Mouse (Mus musculus) forebrain, embryonic 14.5 days (tissue): ENCODE measurements around the gene Rere. TPM values are rescaled to one million over a fixed set of nuclear protein-coding genes. Genes with fewer than 3 reads are reported as not detected.

ENCODE experiments used
- ATAC-seq: fragments of 200-750 bp; cut with Nextera tagmentation; 2 replicates; pipeline ENCODE4 v1.8.0; 2017; ENCODE audit warnings: mild to moderate bottlenecking, moderate library complexity
- DNase-seq: peaks from one replicate; pipeline ENCODE4 v3.0.0-alpha.2; 2015; ENCODE audit warnings: low spot score
- H3K27ac ChIP-seq: fragments of 300-500 bp; sonication (generic); 2 replicates; pipeline ENCODE4 v1.5.1; 2014; ENCODE audit warnings: low read depth, mild to moderate bottlenecking, control low read depth, low read length, moderate library complexity
- H3K27me3 ChIP-seq: fragments of 300-500 bp; sonication (generic); replicated peaks from 2 replicates; pipeline ENCODE4 v1.6.1; 2014; ENCODE audit warnings: low read length, control low read depth, mixed read lengths; ENCODE audit not compliant: control insufficient read depth, insufficient read depth
- H3K36me3 ChIP-seq: fragments of 300-500 bp; sonication (generic); 2 replicates; pipeline ENCODE4 v1.6.1; 2014; ENCODE audit warnings: low read length, control low read depth; ENCODE audit not compliant: control insufficient read depth, insufficient read depth
- H3K4me1 ChIP-seq: fragments of 300-500 bp; sonication (generic); 2 replicates; pipeline ENCODE4 v1.6.1; 2014; ENCODE audit warnings: antibody characterized with exemption, low read length, control low read depth; ENCODE audit not compliant: control insufficient read depth, insufficient read depth
- H3K4me2 ChIP-seq: fragments of 300-500 bp; sonication (generic); 2 replicates; pipeline ENCODE4 v1.6.1; 2014; ENCODE audit warnings: mild to moderate bottlenecking, control low read depth, low read length
- H3K4me3 ChIP-seq: fragments of 300-500 bp; sonication (generic); 2 replicates; pipeline ENCODE4 v1.5.1; 2014; ENCODE audit warnings: low read depth, low read length, control low read depth
- H3K9ac ChIP-seq: fragments of 300-500 bp; sonication (generic); 2 replicates; pipeline ENCODE4 v1.6.1; 2014; ENCODE audit warnings: mild to moderate bottlenecking, low read length, control low read depth, moderate library complexity
- H3K9me3 ChIP-seq: fragments of 300-500 bp; sonication (generic); replicated peaks from 2 replicates; pipeline ENCODE4 v1.6.1; 2016; ENCODE audit warnings: low read length, control low read depth, mixed read lengths; ENCODE audit not compliant: control insufficient read depth
- WGBS: fragments of 180-500 bp; shearing (Covaris S2); extraction: QIAGEN DNeasy Blood & Tissue Kit; methylation state at CpG from one replicate; pipeline ENCODE4 v1.1.7; 2014; 5-methylcytosine and 5-hydroxymethylcytosine counted together
- polyA plus RNA-seq: library from polyadenylated mRNA; unstranded; fragments of >200 nt; fragmentation: Nextera tagmentation; extraction: Ambion mirVana; gene quantifications from 2 replicates; pipeline ENCODE4 v1.2.1, GENCODE M21; 2014

The Rere gene
- polyA plus RNA-seq, 1 experiment from 2014 or later = 21.2 TPM

DNA sequence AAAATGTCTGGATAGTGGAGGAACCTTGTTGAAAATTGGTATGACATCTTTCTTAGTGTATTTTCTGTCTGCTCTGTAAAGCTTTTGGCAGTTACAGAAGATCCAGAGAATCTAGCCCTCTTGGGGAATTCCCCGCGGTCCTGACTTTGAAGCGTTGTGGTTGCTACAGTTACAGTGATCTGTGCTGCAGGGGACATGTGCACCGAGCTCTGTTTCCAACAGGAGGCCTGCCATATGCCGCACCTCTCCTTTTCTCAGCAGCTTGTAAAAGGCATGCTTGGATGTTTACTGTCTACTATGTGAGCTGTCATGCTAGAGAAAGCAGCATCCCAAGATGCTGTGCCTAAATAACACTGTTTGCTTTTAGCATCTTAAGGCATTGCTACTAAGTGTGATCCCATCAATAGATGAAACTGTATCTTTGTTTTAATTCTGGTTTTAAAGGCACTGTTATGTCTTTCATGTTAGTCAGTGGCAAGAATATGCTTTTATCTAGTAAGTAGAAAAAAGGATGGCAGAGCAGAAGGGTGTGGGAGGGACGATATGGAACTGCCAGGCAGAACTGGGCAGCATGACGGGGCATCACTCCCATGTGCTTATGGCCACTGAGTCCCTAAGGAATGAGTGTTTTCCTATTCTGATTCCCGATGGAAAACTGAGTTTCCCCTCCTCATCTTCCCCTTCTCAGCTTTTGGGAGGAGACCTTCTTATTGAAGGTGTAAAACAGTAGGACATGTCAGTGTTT, 57.6 kb downstream of the Rere start:
- WGBS = 53% methylated on average over 8 of the region's 8 CpGs
- peak; percentile 87 for DNase-seq
- no peaks in the 10 kb centered on the region for H3K27me3 ChIP-seq

DNA sequence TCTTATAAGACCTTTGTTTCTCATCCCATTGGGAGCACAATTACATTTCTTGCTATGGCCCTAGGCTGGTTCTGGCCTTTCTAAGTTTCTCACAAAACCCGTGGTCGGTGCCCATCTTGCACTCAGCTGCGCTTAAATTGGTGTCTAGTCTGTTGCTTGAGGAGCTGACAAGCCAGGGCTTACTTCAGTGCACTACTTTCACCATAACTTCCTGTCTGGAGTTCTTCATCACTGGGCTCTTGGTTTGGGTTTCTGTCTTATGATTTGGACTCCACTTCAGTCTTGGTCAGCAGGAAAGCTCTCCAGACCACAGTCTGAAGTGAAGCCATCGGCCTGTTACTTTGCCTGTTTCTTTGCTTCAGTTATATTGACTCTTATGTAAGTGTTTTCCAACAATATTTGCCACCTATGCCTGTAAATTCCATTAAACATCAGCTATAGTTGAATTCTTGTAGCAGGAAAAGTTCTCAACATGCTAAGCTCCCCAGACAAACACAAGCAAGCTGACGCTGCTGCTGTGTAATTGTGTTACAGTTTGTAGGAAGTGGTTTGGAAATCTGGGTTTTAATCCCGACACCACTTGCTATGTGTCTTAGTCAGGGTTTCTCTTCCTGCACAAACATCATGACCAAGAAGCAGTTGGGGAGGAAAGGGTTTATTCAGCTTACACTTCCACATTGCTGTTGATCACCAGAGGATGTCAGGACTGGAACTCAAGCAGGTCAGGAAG, 59.5 kb downstream of the Rere start:
- Histone ChIP-seq H3K9me3 (no peaks in the 10 kb centered on the region), H3K36me3 (no peaks in the 10 kb centered on the region), H3K4me2 (no peak overlapping the region), H3K4me3 (no peak overlapping the region), H3K4me1 (peaks cover 8% of the 10 kb centered on the region; the same call in 1 of the 2 replicates), H3K27ac (no peak overlapping the region), H3K9ac (no peak overlapping the region), H3K27me3 (no peaks in the 10 kb centered on the region)
- 93% methylated on average over 6 of the region's 6 CpGs for WGBS
- DNase-seq = no peak
- ATAC-seq = no peak

More for the DNA sequence above, 57.6 kb downstream of the Rere start:
- Histone ChIP-seq H3K36me3 (no peaks in the 10 kb centered on the region), H3K9me3 (no peaks in the 10 kb centered on the region), H3K4me1 (peaks cover 11% of the 10 kb centered on the region; the same call in 1 of the 2 replicates), H3K4me3 (no peak overlapping the region), H3K27ac (peak overlapping the region; percentile 44; the same call in 1 of the 2 replicates), H3K9ac (no peak overlapping the region), H3K4me2 (no peak overlapping the region)
- peak; percentile 92 for ATAC-seq

DNA sequence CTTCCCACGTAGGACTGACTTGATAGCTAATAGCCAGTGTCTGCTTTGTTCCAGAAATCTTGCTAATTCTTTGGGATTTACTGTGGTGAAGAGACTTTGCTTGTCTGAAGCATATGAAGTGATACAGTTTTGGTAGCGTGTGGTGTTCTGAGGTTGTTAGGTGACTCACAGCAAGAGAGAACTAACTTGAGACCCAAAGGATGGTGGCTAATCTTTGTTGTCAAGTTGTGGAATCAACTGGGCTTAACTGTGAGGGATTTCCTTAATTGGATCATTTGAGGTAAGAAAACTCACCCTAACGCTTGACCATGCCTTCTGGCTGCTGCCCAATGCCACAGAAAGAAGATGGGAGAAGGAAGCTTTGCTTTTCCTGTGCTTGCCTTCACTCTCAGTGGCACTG, 63.1 kb downstream of the Rere start:
- no peak overlapping the region for H3K9ac ChIP-seq
- DNase-seq (no peak), ATAC-seq (no peak)
- H3K9me3 ChIP-seq = no peaks in the 10 kb centered on the region
- H3K27ac ChIP-seq = no peak overlapping the region
- H3K27me3 ChIP-seq = no peaks in the 10 kb centered on the region
- no peak overlapping the region for H3K4me2 ChIP-seq
- H3K4me1 ChIP-seq = peaks cover 6% of the 10 kb centered on the region
- WGBS = 70% methylated on average over 3 of the region's 3 CpGs
- H3K36me3 ChIP-seq = no peaks in the 10 kb centered on the region
- no peak overlapping the region for H3K4me3 ChIP-seq

DNA sequence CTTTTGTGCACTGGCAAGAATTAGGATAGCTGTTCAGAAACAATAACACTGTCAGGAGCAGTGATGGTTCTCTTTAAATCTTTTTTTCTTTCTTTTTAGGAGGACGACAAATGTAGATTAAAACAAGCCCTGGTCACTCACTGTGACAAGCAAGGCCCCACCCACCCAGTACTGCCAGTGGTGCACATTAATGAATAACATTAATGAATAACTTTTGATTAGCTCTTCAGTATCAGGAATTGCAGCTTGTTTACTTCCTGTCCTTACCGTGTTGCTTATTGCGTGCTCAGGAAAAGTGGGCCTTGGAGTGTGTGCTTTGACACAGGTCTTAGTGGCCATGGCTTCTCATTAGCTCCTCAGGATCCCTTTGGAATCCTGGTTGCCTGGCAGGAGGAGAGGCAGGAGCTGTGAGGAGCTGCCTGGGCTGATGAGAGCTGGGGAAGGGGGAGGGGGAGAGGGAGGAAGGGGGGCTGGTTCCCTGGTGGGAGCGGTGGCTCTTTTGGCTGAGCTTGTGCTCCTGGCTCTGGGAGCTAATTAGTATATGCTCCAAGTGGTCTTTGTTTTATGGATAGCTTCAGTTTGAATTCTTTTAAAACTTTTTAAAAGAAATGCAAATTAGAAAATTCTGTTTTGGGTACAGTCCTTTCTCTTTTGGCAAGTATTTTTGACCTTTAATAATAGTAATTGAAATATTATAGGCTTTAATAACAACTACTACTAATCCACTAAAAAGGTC, 65.4 kb downstream of the Rere start:
- WGBS = 3% methylated on average over 4 of the region's 4 CpGs
- Histone ChIP-seq H3K4me3 (no peak overlapping the region), H3K4me1 (peaks cover 6% of the 10 kb centered on the region), H3K36me3 (no peaks in the 10 kb centered on the region), H3K4me2 (no peak overlapping the region), H3K9ac (no peak overlapping the region), H3K27ac (no peak overlapping the region), H3K27me3 (no peaks in the 10 kb centered on the region), H3K9me3 (no peaks in the 10 kb centered on the region)
- DNase-seq = peak; percentile 92
- ATAC-seq = peak; percentile 95

DNA sequence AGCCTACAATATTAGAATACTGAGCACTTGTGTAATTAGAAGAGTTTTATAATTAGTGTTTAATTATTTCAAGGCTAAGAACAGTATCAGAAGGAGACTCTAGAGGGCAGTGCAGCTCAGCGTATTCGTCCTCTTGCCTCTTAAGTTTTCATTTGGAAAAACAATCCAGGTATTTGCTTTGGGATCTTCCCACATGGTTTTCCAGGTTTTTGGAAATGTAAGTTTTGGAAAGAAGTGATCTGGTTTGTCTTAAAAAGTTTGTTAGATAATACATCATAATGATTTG, 65.9 kb downstream of the Rere start:
- no peak overlapping the region for H3K4me2 ChIP-seq
- ATAC-seq (peak; percentile 71; the same call in 1 of the 2 replicates), DNase-seq (peak; percentile 88)
- WGBS = 2% methylated on average over 2 of the region's 2 CpGs
- no peak overlapping the region for H3K4me3 ChIP-seq
- H3K9ac ChIP-seq = no peak overlapping the region
- H3K9me3 ChIP-seq = no peaks in the 10 kb centered on the region
- H3K27ac ChIP-seq = no peak overlapping the region
- peaks cover 6% of the 10 kb centered on the region for H3K4me1 ChIP-seq
- no peaks in the 10 kb centered on the region for H3K27me3 ChIP-seq
- no peaks in the 10 kb centered on the region for H3K36me3 ChIP-seq

DNA sequence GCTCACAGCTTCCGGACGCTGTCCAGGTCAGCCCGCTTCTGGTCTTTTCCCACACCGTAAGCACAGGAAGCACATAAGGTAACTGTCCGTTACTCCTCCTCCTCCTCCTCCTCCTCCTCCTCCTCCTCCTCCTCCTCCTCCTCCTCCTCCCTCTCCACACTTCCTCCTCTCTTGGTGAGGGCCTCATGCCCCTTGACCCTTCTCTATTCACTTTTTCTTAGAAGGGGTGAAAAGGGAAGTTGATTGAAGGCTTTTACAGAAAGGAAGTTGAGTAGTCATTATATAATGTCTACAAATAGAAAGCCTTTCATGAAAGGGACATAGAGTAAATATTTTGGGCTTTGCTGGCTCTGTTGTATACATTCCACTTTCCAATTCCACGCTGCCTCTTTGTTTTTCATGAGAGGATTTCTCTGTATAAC, 68.2 kb downstream of the Rere start:
- Histone ChIP-seq H3K4me1 (peaks cover 6% of the 10 kb centered on the region), H3K9me3 (no peaks in the 10 kb centered on the region), H3K9ac (no peak overlapping the region), H3K4me3 (no peak overlapping the region), H3K27me3 (no peaks in the 10 kb centered on the region), H3K36me3 (no peaks in the 10 kb centered on the region), H3K4me2 (no peak overlapping the region), H3K27ac (no peak overlapping the region)
- DNase-seq (no peak), ATAC-seq (no peak)
- WGBS = 83% methylated on average over 6 of the region's 6 CpGs

DNA sequence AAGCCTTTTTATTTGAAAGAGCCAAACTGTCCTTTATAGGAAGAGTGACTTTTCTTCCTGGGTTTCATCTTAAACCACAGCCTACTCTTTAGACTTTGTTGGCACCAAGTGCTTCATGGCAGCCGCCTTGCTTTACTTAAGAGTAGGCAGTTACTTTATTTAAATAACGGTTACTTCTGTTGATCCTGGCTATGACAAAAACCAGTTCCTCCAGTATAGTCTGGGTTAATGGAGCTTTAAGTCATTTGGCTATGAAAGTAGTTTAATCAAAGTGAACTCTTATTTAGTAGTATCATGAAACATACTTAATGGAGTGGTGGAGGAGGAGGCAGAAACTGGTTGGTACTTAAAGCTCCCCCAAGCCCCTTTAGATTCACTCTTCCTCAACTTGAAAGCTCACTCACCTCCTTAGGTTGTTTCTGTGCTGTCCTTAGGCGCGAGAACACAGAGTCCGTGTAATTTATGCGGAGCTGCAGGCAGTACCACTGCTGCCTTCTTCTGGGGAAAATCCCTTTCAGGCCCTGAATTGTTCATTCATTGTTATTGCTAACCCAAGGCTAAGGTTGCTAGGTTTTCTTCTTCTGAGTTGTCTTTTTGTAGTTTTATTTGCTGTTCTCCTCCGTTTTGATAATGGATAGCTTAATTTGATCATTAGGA, 70.1 kb downstream of the Rere start:
- H3K9me3 ChIP-seq = no peaks in the 10 kb centered on the region
- H3K9ac ChIP-seq = no peak overlapping the region
- H3K27me3 ChIP-seq = no peaks in the 10 kb centered on the region
- peak; percentile 23 for DNase-seq
- H3K4me2 ChIP-seq = no peak overlapping the region
- peaks cover 4% of the 10 kb centered on the region for H3K4me1 ChIP-seq
- no peak overlapping the region for H3K4me3 ChIP-seq
- H3K36me3 ChIP-seq = no peaks in the 10 kb centered on the region
- no peak overlapping the region; the same call in 1 of the 2 replicates for H3K27ac ChIP-seq
- WGBS = 21% methylated on average over 7 of the region's 7 CpGs
- no peak for ATAC-seq

DNA sequence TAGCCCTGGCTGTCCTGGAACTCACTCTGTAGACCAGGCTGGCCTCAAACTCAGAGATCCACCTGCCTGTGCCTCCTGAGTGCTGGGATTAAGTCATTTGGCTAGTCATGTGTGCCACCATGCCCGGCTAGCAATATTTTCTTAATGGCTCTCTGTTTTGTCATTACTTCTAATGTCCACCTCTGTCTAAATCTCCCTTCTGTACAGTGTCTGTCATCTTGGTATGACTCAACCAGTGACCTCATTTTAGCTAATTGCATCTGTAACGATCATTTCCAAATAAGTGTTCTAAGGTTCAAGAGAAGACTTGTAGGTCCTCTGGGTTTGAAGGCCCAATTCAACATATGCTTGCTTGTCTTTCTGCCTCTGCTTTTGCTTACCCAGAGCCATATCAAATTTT, 71.3 kb downstream of the Rere start:
- ATAC-seq (no peak), DNase-seq (no peak)
- Histone ChIP-seq H3K9ac (no peak overlapping the region), H3K9me3 (no peaks in the 10 kb centered on the region), H3K27me3 (no peaks in the 10 kb centered on the region), H3K4me3 (no peak overlapping the region), H3K36me3 (no peaks in the 10 kb centered on the region), H3K4me2 (no peak overlapping the region), H3K4me1 (no peaks in the 10 kb centered on the region), H3K27ac (no peak overlapping the region)
- 64% methylated on average over 2 of the region's 2 CpGs for whole genome bisulfite sequencing
